Mouse (Mus musculus) embryonic fibroblast, embryonic 13.5 days (primary cell): Measurements from ENCODE around the gene Alcam. TPM values are rescaled to one million over a fixed set of nuclear protein-coding genes. Genes with fewer than 3 reads are reported as not detected.
A peak's percentile ranks its signal among the peaks of the same experiment; 100 is the strongest.

Experiments used
- H3K27ac ChIP-seq: 2 replicates; pipeline ENCODE4 v1.5.1; 2012; ENCODE audit warnings: low read length, control low read depth, inconsistent platforms; ENCODE audit not compliant: insufficient read depth
- H3K4me1 ChIP-seq: 2 replicates; pipeline ENCODE4 v1.6.1; 2011; ENCODE audit warnings: low read length; ENCODE audit not compliant: control insufficient read depth, insufficient read depth
- H3K4me3 ChIP-seq: 2 replicates; pipeline ENCODE4 v1.5.1; 2011; ENCODE audit warnings: mild to moderate bottlenecking, control low read depth, low read length; ENCODE audit not compliant: insufficient read depth
- CTCF ChIP-seq: IDR thresholded peaks from 2 replicates; pipeline ENCODE4 v1.5.1; 2011; ENCODE audit warnings: mild to moderate bottlenecking, control low read depth, low read length, moderate library complexity, borderline replicate concordance; ENCODE audit not compliant: insufficient read depth
- POLR2A ChIP-seq: IDR thresholded peaks from 2 replicates; pipeline ENCODE4 v1.6.1; 2011; ENCODE audit warnings: low read depth, mild to moderate bottlenecking, control low read depth, low read length, moderate library complexity
- polyA plus RNA-seq: library from polyadenylated mRNA; stranded (reverse); fragments of >200 nt; gene quantifications from 2 replicates; pipeline ENCODE4 v1.2.4, GENCODE M21; 2011; ENCODE audit warnings: low read depth; ENCODE audit not compliant: missing spikeins, insufficient read length

Alcam gene
- polyA plus RNA-seq, 1 experiment, result 76.1 TPM

DNA sequence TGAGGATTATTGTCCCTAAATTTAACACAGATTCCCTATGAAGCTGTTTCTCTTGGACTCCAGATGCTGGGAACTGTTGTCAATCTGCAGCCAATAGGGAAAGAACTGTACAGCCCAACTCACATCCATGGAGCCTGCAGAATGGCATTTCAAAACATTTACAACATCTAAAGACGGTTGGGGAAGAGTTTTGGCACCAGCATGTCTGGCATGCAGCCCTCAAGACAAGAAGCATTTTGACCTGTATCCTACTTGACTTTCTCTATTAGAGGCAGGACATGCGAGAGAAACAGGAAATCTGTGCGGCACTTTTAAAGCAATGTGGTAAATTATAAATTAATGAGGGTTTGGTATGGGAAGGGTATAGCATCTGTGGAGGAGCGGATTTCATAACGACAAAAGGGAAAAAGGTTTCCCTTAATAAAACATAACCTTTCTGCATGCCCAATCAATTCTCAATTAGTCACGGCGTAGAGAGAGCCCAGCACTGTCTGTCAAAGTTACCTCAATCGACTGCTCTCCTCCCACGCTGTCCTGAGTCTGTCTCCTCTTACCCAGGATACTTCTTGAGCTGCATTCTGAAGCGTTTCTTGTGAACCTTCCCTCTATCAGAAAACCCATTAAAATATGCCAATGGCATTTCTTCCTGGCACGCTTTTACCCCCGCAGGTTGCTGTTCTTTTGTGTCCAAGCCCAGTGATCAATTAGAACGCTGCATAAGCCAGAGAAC lies 70.3 kb downstream of the Alcam start:
- Histone ChIP-seq H3K27ac (peak overlapping the region; percentile 26; the same call in 1 of the 2 replicates), H3K4me1 (peaks cover 17% of the 10 kb centered on the region), H3K4me3 (no peak overlapping the region)
- TF ChIP-seq CTCF (no peak), POLR2A (no peak)

DNA sequence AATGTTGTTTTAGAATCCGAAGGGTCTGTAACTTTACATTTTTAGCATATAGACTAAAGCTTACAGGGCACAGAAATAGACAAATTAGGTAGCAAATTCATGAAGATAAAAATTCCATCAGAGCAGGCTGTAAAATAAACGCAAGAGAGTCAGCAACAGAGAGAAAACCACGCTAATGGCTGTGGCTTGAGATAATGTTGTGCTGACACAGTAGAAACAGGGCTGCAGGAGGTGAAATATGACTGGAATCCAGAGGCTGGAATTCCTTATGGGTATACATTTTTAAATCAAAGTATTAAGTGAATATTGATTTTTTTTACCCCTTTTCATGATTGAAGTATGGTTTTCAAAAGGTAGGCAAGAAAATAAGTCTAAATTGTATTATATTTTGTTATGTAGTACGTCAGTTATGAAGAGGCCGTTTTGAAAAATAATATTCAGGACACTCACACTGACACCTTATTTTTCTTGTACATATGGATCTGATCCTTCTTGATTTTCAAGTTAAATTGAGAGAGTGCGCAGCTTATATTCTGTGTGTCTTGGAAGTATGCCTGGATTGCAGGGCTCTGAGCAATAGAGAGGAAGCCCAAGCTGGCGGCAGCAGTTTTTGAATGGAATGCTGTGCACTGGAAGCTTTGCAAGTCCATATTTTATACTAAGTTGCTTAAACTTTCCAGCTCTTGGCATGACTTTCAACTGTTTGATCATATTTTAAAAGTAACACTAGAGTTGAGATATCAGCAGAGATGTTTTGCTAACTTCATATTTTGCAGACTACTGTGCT lies 74.9 kb downstream of the Alcam start:
- Histone ChIP-seq H3K4me3 (no peak overlapping the region), H3K4me1 (peaks cover 27% of the 10 kb centered on the region), H3K27ac (peak overlapping the region; percentile 79)
- TF ChIP-seq CTCF (no peak), POLR2A (no peak)

DNA sequence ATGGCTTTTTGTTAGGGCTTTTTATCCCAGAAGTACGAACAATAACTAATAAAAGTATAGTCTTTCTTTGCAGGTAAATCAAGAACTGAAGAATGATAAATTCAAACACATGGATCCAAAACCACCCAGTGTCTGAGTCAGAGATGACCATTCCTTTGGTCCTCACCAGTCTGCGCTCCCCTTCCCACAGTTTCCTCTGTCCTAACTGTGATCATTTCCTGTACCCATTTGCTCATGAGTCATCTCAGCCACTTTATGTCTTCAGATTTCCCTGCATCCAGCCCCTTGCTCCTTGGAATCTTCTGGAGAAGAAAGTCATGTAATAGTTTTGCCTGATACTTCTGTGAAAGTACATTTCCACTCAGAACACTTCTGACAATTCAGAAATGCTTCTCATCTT lies 77.0 kb downstream of the Alcam start:
- Histone ChIP-seq H3K27ac (peak overlapping the region; percentile 72; the same call in 1 of the 2 replicates), H3K4me1 (peaks cover 18% of the 10 kb centered on the region), H3K4me3 (no peak overlapping the region)
- TF ChIP-seq POLR2A (no peak), CTCF (no peak)

DNA sequence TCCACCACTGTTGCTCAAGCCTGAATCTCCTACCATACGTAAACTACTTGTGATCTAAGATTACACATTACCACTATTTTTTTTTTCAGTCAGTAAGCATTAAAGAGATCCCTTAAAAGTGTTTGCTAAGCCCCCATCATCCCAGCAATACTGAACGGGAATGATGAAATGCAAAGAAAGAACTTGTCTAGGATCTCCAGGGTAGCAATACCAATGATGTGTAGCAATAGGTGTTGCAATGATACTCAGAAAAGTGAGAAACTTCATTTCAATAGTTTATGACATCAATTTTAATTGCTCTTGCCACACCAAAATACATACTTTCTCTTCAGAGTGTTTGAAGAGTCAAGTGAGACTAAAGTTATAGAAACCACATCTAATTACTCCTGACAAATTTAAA lies 81.9 kb downstream of the Alcam start:
- Histone ChIP-seq H3K4me1 (peaks cover 5% of the 10 kb centered on the region; the same call in 1 of the 2 replicates), H3K27ac (no peak overlapping the region), H3K4me3 (no peak overlapping the region)
- TF ChIP-seq CTCF (no peak), POLR2A (no peak)

DNA sequence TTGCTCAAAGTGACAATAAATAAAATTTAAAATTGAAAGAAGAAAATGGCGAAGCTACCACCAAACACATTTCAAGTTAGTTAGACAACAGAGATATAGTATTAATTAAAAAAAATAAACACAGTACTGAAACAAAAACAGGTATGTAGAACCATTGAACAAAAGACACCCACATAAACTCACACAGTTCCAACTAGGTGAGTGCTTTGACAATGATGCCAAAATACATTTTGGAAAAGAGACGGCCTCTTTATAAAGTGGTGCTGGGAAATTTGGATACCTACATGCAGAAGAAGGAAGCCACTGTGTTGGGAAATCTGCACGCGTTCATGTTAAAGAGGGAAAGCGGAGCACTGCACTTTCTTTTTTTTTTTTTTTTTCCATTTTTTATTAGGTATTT lies 85.4 kb downstream of the Alcam start:
- no peaks in the 10 kb centered on the region for H3K4me1 ChIP-seq

DNA sequence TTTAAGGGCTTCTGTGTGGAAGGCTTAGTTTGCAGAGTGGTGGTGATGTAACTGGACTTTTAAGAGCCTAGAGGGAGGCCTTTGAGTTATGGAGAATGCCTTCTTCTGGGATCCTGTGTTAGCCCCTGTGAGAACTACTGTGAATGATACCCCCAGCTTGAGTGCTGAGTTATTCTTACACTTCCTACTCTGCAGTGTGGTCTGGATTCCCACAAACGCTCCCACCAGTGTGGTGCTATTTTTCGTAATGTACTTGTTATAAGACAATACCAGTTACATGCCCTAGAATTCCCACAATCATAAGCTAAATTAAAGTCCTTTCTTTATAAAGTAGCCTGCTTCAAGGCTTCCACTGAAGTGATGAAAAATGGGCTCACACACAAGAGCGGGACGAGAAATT lies 87.0 kb downstream of the Alcam start:
- Histone ChIP-seq H3K27ac (no peak overlapping the region), H3K4me3 (no peak overlapping the region), H3K4me1 (no peaks in the 10 kb centered on the region)
- TF ChIP-seq CTCF (no peak), POLR2A (no peak)

More for the DNA sequence above, 85.4 kb downstream of the Alcam start:
- Histone ChIP-seq H3K27ac (no peak overlapping the region), H3K4me3 (no peak overlapping the region)
- TF ChIP-seq POLR2A (no peak), CTCF (no peak)

DNA sequence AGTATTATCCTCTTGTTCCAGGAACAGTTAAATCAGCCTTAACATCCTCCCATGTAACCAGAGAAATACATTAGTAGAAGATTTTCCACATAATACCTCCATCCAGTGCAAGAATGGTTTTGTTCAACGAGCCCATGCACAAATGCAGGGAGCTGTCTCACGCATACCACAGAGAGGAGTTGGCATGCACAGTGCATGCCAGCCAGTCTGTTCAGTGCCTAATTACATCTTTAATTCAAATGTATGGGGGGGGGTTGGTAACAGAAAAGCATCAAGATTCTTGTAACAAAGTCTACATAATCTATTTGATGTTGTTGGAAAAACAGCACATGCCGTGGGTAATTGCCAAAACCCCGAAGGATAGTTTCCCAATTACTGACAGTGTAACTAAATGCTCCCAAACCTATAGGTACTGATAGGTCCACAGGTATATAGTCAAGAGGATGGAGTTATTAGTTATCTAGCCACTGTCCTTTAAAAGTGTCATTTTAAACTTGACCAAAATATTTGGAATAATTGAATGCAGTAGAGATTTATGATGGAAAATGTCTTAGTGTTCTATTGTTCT lies 89.8 kb downstream of the Alcam start:
- no peak overlapping the region for H3K27ac ChIP-seq
- H3K4me3 ChIP-seq, result no peak overlapping the region
- TF ChIP-seq CTCF (no peak), POLR2A (no peak)
- H3K4me1 ChIP-seq, result no peaks in the 10 kb centered on the region

DNA sequence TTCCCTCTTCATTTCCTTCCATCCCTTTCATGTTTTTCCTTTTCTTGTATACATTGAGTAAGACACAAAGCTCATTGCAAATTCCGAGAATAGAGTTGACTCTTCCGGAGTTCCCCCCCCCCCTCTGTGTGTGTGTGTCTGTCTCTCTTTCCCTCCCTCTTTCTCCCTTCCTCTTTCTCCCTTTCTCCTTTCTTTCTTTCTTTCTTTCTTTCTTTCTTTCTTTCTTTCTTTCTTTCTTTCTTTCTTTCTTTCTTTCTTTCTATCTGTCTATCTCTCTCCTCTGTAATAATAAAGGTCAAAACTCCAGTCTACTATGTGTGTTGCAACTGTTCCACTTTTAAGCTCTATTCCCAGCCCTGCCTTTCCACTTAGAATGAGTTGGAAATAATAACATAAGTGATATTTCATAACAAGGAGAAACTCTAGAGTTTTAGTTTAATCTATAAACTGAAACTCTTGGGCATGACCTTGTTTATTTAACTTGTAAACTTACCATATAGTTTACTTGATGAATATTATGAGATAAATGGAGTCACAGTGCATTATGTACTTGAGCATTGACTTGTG lies 110.3 kb downstream of the Alcam start:
- TF ChIP-seq POLR2A (no peak), CTCF (no peak)
- Histone ChIP-seq H3K27ac (no peak overlapping the region), H3K4me3 (no peak overlapping the region), H3K4me1 (no peaks in the 10 kb centered on the region)

DNA sequence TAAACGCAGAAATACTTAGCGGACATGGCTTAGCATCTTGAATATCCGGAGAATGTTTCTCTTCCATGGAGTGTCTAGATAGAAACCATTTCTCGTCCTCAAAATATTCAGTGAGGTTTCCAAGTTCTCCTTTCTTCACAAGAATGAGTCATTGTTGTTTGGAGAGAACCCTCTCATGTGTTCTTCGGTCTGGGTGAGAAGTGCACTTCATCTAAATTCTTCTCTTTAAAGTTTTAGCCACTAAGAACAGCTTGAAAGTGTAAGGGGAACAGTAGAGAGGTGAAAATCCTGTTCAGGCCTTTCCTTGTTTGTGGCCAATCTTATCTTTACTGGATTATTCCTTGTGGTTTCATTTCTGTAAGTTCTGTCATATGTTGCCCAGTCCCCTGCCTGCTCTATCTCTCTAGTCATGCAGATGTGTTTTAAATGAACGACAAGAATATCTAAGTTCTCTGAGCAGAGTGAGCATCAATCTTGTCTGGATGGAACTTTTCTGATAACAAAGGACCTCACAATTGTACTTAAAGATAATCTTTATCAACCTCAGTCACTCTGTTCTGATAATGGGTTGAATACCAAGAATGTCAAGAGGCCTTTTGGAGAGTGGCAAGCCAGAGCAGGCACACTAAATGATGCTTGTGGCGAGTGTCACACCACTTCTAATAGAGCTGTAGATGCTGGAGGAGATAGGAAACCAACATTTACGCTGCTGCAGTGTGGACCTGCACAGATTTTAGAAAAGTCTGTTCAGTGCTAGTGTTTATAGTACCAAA lies 111.0 kb downstream of the Alcam start:
- H3K4me1 ChIP-seq, result no peaks in the 10 kb centered on the region
- TF ChIP-seq CTCF, result no peak
- no peak for TF ChIP-seq POLR2A
- H3K27ac ChIP-seq, result peak overlapping the region; percentile 49; the same call in 1 of the 2 replicates
- no peak overlapping the region for H3K4me3 ChIP-seq
